Mouse (Mus musculus) layer of hippocampus, postnatal 25 days (tissue): ENCODE results near the gene Plpp7. TPM values are rescaled to one million over a fixed set of nuclear protein-coding genes. Genes with fewer than 3 reads are reported as not detected.
A peak's percentile ranks its signal among the peaks of the same experiment; 100 is the strongest.

Source experiments
- DNase-seq, 2 experiments: peaks; one replicate each; pipeline ENCODE4 v3.0.0; 2022; ENCODE audit warnings: mixed read lengths in 2 of 2, low spot score in 1 of 2; ENCODE audit errors: extremely low spot score in 1 of 2
- total RNA-seq, 2 experiments: library from RNA; stranded (reverse); gene quantifications; 2 replicates each; pipeline ENCODE4 v1.2.3; 2021

Gene Plpp7
- total RNA-seq, 2 experiments from 2014 or later, result 23.7 to 24.4 TPM

DNA sequence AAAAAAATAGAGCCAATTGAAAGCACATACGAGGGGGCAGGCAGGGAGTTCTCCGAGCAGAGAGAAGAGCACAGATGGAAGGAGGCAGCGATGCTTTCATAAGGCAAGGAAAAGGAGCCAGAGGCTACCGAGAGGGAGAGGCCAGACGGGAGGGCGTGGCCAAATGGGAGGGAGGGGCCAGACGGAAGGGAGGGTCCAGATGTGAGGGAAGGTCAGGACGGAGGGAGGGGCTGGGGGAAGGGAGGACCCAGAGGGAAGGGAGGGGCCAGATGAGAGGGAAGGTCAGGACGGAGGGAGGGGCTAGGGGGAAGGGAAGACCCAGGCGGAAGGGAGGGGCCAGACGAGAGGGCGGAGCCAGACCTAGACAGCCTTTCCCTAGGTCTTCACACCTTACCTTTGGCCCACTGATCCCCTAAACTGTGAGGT is 37.3 kb downstream of the Plpp7 start:
- no peak for DNase-seq

DNA sequence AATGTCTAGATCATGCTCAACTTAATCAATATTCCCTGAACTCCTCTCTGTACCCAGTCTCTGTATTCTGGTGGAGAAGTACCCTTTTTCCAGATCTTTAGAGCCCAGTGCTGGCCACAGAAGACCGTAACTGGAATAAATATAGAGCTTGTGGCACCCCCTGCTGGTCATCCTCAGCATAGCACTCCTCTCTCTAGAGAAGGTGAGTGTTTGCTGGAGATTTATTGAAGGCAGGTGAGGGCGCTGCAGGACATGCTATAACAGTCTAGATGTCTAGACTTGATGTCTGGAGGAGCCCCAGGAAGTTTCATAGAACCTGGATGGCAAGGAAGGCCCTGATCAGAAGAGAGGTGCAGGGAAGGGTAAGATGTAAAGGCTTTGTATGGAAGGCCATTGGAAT is 38.7 kb downstream of the Plpp7 start:
- DNase-seq, result peak; percentile 86 to 98

DNA sequence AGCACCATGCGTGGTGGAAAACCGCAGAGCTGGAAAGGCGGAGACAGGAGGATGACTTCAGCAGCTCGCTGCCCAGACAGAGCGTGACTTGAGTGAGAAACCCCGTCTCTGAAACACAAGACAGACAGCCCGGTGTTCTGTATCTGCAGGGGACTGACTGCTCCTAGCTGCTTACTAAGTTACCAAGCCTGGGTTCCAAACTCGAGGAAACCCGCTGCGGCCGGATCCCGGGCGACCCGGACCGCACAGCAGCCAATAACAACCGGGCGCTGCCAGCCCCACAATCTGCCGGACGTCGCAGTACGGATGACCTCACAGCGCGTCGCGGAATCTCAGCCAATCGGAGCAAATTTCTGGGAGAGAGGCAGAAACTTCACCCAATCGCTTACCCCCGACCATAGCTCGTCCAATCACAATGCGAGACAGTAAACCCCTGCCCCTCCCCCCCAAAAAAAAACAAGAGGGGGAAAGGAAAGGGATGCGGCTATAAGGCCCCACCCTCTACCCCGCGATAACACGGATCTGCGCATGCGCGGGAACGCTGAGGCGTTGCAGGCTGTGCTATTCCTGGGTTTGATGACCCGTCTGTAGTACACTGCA is 42.4 kb downstream of the Plpp7 start:
- DNase-seq, result peak; percentile 94 to 96

DNA sequence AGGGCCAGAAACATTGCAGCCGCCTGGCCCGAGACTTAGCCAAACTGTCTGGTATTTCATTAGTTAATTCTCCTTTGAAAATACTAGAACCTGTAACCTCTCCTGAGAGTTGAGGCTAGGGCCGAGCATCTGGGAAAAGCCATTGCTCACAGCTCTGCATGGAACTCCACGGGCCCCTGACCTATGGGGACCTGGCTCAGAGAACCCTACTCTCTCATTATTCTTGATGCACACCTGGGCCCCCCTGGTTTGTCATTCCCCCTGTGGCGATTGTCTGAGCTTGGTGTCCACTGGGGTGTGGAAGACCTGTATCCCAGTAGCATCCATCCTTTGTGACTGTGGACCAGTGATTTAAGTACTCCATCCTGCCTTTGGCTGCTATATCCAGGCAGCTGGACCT is 44.0 kb downstream of the Plpp7 start:
- DNase-seq, result no peak

DNA sequence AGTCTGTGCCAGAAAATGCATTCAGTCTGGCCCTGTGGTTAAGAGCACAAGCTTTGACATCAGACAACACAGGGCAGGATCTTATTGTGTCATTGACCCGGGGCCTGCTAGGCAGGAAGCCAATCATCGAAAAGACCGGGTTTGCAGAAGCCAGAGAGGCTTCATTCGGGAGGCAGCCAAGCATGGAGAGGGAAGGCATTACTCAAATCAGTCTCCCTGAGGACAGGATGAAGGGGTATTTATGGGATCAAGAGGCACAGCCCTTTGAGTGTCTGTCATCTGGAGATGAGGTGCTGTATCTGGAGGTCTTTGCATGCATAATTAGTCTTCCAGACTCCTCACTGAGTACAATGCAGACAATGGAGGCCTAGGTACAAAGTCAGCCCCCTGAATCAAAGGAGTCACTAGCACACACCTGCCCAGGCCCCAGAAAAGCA is 45.2 kb downstream of the Plpp7 start:
- DNase-seq, result no peak

DNA sequence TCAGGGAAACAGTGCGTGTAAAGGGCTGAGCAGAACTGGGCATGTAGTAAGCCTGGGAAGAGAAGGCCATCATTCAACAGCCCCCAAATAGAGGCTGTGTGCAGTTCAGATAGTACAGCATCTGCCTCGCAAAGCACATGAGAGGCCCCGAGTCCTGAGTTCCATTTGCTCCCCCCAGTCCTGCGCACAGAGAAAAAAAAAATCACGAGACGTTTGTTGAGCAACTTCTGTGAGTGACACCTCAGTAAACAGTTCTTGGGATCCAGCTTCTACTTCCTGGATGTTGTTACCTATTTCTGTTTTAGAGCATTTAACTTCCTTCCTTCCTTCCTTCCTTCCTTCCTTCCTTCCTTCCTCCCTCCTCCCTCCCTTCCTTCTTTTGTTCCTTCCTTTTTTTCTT is 46.3 kb downstream of the Plpp7 start:
- DNase-seq, result no peak

DNA sequence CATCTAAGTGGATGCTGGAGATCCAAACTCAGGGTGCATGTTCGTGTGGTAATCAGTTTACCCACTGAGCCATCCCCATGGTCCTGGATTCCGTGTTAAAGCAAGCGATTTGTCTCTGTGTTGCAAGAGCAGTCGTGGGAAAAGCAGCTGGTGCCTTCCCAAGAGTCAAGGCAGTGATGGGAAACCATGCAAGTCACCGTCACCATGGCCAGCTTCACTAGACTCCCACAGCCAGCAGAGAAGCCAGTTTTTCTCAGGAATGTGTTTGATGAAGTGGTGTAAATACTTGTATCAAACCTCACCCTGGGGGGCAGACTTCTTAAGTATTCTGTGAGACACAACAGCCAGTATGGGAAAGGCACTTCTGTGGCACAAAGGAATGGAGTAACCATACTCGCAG is 47.0 kb downstream of the Plpp7 start:
- DNase-seq, result no peak

DNA sequence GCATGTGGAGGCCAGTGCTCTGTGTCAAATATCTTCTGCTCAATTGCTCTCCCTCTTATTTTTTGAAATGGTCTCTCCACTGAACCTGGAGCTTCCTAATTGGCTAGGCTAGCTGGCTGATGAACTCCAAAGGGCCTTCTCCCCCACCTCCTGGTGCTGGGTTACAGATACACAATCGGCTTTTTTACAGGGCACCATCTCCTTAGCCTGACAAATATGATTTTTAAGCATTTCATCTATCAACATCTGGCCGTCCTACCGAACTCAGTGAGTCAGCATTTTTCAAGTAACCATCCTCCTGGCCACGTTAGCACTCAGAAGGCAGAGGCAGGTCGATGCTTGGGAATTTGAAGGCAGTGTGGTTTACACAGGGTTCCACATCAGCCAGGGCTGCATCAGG is 49.3 kb downstream of the Plpp7 start:
- no peak for DNase-seq

DNA sequence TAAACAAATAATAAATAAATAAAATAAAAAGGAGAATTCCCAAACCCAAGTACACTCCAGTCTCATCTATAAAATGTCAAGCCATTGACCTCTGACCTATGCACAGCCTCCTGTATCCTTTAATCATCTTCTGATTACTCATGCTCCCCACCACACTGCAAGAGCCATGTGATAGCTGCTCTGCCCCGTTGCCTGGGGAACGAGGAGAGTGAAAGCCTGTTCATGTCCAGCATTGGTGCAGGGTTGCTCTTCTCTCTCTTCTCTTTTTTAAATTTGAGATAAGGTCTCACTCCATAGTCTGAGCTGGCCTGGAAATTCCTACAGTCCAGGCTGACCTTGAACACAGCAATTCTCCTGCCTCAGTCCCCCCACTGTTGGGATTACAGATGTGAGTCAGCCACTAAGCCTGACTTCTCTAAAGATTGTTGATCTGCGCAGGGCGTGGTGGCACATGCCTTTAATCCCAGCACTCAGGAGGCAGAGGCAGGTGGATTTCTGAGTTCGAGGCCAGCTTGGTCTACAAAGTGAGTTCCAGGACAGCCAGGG is 51.4 kb downstream of the Plpp7 start:
- no peak for DNase-seq

DNA sequence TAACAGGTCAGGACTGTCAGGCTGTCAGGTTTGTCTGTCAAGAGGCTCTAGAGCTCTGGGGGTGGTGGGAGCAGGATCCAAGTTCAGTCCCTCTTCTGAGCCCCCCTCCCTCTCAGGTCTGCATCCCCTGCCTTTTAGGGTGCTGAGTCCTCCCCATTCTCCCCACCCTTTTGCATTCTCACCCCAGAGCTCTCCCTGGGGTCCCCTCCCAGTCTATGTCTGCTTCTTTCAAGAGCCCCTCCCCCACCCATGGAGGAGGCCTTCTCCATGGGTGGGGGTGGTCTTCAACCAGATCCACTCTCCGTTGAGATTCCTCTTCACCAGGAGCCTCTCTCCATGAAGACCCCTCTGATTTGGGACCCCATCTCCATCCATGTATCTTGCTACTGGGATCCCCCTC is 54.8 kb downstream of the Plpp7 start:
- DNase-seq, result no peak

DNA sequence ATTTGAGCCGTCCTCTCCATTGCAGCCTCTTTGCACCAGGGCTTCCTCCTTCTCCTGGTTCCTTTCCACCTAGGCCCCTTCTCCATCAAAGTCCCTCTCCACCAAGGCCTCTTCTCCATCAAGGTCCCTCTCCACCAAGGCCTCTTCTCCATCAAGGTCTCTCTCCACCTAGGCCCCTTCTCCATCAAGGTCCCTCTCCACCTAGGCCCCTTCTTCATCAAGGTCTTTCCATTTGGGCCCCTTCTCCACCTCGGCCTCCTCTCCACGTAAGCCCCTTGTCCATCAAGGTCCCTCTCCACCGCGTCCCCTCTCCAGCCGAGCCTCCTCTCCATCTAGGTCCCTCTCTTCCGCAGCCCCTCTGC is 55.2 kb downstream of the Plpp7 start:
- peak in 1 of 2 experiments; percentile 64 for DNase-seq

DNA sequence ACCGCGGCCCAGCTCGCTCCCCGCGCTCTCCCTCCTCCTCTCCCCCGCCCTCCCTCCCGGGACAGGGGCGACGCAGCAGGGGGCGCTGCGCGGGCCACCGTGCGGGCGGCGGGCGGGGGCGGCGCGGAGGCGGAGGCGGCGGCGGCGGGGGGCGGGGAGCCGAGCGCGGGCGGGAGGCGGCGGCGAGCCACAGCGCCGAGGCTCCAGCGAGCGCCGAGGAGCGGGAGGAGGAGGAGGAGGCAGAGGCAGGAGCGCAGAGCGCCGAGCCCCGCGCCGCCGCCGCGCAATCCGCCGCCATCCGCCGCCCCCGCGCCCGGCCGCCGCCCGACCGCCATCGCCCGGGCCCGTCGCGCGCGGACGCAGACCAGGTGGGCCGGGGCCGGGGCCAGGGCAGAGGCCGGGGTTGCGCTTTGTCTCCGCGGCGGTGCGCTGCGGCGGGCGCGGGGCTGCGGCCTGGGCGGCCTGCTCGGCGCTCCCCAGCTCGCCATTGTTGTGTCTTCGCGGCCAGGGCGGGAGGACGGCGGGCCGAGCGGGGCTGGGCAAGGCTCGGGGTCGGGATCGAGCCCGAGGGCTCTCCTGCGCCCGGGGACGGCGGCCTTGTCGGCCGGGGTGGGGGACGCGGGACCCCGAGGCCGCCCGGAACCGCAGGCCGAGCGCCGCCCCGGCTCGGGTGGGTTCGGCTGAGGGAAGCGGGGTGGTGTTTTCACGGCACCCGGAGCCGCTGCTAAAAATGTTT is 55.8 kb downstream of the Plpp7 start, which contains the start of gene Prrc2b:
Gene Prrc2b, plus strand, starts transcription at position 159 of the 736 bp plus-strand sequence.
- peak in 1 of 2 experiments; percentile 50 for DNase-seq

DNA sequence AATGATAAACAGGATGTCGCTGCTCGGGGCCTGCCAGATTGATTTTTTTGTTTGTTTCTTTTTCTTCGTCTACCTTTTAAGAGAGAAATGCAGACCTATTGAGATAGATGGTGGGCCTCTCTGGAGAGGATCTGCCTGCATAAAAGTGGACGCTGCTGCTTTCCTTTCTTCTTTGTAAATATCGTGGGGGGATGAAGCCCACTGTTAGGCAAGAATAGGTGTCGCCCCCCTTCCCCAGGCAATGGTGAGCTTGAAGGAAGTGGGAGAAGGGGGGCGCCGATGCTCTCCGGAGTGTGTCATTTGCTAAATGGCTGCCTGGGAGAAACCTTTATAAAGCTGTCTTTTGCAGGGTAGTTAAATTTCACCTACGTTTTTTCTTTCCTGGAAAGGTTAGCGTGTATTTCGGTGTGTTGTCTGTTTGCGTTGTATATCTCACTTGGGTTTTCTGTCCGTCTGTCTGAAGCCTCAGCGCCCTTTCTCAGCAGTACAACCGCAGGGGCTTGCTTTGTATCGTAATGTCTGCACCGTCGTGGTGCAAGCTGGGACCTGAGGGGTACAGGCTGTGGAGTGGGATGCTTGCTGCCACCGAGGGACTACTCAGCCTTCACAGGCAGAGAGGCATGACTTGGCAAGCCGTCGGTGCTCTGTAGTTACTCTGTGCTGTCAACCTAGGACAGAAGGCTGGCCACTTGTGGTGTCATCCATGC is 56.5 kb downstream of the Plpp7 start:
- no peak for DNase-seq

DNA sequence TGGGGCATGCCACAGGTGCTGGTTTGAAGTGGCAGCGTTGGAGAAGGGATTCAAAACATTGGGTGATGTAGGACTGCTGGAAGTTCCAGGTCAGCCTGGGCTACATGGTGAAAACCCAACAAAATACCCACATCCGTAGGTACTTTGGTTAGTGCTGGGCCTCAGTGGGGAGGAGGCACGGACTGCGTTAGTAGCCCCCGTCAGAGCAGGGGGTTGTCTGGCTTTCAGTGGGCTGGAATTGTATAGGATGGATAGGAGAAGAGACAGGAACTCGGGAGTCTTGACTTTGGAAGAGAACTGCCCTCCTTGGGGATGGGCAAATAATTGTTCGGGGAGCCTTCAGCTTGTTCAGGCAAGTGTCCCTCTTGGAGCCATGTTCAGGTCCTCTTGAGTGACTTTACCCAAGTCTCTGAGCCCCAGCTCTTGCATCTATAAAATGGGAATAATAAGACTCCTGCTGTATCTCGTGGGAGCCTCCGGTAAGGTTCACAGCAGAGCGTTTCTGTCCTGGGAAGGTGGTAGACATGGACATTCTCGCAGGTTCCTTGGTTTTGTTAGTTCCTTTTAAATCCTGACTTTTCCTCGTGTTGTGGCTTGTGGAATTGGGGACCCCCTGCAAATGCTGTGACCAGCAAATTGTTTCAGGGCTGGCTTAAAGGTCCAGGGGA is 57.2 kb downstream of the Plpp7 start:
- no peak for DNase-seq

DNA sequence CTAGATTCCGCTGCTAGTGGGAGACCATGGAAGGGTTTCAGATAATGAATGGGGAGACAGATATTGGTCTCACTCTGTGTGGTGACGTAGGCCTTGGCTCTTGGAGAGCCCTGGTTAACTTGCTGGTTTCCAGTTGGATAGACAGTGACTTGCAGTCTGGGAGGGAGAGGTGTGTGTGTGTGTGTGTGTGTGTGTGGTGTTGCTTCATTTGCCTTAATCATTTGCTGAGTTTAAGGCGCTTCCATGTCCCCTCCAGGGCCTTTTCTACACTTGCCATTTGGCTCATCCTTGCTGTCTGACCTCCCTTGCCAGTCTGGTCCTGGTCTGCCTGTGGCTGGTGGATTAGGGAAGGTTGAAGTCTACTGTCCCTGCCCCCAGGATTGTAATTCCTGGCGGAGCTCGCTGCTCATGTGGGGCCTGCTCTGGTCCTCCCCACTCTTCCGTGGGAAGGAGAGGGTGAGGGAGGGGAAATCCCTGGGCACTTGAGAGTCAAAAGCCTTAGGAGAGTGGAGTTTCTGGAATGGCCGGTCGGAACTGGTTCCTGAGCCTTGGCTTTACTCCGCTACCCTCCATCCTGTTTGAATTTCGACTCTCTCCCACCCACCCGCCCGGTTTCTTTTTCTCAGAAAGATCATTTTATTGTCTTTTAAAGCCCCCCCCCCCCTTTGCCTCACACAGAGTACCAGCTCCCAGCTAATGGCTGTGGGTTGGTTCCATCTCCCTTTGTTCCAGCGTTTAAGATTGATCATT is 57.9 kb downstream of the Plpp7 start:
- DNase-seq, result no peak

DNA sequence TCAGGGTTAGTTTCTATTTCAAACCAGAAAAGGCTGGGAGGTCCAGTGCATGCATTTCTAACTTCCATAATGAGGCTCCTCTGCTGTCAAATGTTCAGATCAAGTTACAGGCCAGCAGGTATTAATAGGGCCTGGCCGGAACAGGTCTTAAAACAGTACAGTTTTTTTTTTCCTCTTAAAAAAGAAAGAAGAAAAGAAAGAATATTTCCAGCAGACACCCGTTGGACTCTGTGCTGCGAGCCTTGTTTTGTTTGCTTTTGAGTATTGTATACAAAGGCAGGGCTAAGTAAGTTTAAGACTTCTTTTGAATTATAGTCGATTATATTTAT is 58.4 kb downstream of the Plpp7 start:
- DNase-seq, result no peak

DNA sequence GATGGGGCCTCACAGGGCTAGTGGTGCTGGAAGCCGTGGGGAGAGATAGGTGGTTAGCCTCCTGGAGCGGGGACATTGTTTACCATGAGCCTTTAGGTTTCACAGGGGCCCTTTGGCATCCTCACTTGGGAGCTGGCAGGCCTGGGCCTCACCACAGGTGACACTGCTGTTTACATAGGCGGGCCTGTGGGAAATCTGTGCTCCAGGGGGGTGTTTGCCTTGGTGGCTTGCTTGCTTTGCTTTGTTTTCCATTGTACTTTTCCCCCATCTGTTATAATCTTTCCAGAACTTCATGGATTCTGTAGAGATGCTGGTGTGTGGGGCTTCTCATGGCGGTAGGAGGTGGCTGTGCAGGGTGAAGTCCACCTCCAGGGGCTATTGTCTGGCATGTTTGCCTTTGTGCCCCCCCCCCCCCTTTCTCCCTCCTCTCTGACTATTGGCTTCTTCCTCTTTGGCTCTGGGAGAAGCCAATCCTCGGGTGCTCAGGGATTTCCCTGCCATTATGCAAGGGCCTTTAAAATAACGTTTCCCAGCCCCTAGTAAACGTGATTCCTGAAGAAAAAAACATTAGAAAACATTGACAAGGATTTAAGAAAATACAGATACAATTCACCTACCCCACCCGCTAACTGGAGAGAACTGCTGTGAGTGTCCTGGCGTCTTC is 59.1 kb downstream of the Plpp7 start:
- no peak for DNase-seq

DNA sequence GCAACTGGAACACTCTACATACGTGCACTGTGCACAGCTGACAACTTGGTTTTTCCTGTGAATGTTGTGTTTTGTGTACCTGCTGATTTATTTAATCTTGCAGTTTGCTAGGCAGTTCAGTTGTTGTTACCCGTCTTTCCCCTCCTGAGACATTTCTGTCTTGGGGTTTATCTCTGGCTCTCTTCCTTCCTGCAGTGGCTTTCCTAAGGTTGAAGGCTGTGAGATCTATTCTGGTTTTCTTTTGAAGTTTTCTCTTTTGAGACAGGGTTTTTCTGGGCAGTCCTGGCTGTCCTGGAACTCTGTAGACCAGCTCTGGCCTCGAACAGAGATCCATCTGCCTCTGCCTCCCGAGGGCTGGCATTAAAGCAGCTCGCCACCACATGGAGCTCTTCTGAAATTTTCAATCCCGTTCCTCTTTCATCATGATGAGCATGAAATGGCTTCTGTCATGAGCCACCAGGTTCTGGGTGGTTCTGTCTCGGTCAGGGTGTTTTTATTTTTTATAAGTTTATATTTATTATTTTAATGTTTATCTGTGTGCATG is 59.7 kb downstream of the Plpp7 start:
- no peak for DNase-seq

DNA sequence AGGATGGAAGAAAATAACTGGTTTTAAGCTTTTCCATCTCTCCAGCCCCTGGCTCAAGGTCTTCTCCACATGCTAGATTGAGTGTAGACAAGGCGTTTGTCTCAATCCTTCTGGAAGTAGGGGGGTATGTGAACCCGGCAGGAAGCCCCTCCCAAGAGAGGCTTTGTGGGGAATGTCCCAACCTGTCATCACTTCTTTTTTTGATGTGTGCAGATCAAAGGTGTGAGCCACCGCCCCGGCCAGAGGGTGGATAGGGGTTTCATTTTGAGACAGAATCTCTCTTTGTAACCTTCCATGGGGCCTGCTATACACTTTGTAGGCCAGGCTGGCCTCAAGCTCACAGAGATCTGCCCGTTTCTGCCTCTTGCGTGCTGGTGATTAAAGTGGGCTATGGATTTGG is 60.3 kb downstream of the Plpp7 start:
- no peak for DNase-seq
